Mouse (Mus musculus): Measurements from ENCODE around the gene Slc35f1. TPM values are rescaled to one million over a fixed set of nuclear protein-coding genes. Genes with fewer than 3 reads are reported as not detected.

Gene Slc35f1
- polyA plus RNA-seq, 2 experiments from 2014 or later = not detected

GRCm38 (mm10) chr10:52934615-52935014 lies 244.3 kb downstream of the Slc35f1 start:
- no peak for ATAC-seq

DNA sequence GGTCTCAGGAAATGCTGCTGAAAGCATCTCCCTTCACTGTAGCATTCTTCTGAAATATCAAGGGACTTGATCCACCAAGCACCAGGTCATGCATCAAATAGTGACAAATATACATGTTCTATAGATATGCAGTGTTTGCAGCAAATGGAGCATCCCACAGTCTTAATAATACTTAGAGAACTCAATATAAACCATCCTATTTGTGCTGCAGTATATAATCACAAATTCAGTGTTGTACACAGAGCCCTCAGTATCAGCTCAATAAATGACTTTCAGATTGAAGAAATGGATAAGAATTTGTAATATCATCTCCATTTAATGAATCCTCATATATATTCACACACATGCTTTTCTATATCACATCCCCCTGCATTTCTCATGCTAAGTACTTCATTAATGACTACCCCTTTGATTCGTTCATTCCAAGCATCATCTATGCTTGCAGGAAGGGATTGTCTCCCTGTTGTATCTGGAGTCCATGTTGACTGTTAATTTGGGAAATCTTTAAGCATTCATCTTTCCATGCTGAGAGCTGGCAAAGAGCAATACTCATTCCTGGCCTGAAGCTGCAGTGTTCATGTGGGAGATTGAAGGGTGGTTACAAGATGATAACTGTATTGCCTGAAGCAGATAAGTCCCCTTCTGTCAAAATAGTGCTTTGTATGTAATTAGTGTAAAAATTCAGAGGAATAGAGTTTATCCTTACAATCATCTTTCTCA lies 249.9 kb downstream of the Slc35f1 start:
- no peak for ATAC-seq

DNA sequence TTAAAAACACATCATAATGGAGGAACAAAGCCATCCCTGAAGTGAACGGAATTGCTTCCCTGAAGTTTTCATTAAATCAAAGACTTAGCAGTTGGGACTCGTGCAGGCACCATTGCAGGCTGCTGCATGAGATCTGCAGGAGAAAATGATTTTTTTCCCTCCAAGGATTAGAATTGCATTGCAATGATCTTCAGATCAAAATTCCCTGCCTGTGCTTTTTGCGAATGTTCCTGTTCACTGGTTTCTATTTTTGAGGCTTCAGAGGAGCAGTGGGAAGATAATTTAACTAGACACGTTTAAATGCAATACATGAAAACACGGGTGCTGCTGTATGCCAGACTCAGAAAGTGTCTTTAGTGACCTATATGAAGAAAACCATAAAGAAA lies 250.5 kb downstream of the Slc35f1 start:
- ATAC-seq = no peak

DNA sequence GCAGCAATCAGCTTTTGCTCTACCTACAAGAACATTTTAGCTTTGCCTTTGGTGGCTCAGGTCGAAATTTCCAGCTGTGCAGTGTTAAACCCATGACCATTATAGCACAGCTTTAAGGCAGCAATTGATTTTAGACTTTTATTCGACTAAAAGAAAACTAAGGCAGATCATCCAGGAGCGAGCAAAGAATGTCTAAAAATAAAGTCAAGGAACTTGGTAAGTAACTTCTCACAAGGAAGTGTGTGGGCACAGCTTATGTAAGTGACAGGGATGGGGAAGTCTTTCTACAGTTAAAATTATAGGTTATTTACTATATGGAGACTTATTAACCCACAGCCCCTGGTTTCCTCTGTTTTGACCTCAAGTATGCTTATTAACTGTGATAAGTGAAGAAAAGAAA lies 262.2 kb downstream of the Slc35f1 start:
- ATAC-seq = no peak

DNA sequence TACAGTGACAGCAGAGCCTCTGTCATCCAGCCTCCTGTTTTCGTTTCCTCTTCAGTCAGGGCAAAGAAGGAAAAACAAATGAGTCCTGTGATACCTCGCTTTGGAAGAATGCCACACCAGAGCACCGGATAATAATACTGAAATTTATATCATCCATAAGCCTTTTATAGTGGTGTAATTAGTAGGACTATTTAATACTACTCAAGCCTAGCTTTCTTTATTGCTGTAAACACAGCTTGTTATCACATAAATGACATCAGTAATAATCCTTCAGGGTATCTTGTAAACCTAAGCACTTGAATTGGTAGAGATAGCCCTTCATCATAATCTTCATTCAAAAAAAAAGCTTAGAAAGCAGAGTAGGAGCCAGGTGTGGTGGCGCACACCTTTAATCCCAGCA lies 266.4 kb downstream of the Slc35f1 start:
- ATAC-seq = no peak

DNA sequence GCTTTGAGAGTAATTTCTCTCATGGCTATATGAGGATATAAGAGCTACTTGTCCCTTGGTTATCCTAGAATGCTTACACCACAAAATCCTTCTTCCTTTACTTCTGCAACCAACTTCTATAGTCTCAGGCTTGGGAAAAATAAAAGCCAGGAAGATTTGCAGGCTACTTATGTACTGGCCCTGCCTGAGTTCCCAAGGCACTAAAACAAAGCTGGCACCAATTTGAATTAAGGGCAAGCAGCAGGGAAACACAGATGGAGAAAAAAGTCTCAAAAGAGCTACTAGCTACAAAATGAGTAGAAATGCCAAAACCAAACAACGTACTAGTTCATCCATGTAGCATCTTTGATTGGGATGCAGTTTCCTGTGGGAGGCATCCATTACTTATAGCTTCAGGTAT lies 288.9 kb downstream of the Slc35f1 start:
- no peak for ATAC-seq

- no peak for ATAC-seq
Measured at GRCm38 (mm10) chr10:52982836-52983235, 292.5 kb downstream of the Slc35f1 start.

- ATAC-seq = no peak
Measured at GRCm38 (mm10) chr10:52992246-52992645, 301.9 kb downstream of the Slc35f1 start.

DNA sequence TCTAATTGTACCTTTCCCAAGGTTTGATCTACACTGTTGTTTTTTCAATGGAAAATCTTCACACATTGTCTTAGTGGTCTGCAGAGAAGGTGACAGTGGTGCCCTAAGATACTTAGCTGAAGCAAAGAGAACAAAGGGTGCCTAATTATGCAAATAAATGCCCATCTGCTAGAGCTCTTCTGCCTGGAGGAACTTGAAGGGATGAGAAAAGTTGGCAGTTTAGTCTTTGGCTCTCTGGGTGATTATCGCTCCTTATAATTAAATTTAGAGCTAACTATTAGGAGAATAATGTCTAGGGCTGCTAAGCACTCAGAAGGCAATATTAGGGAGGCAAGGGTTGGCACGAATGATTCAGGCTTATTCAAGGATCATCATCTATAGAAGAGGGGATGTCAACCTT lies 306.6 kb downstream of the Slc35f1 start:
- no peak for ATAC-seq

GRCm38 (mm10) chr10:53001136-53001535 lies 310.8 kb downstream of the Slc35f1 start:
- no peak for ATAC-seq

DNA sequence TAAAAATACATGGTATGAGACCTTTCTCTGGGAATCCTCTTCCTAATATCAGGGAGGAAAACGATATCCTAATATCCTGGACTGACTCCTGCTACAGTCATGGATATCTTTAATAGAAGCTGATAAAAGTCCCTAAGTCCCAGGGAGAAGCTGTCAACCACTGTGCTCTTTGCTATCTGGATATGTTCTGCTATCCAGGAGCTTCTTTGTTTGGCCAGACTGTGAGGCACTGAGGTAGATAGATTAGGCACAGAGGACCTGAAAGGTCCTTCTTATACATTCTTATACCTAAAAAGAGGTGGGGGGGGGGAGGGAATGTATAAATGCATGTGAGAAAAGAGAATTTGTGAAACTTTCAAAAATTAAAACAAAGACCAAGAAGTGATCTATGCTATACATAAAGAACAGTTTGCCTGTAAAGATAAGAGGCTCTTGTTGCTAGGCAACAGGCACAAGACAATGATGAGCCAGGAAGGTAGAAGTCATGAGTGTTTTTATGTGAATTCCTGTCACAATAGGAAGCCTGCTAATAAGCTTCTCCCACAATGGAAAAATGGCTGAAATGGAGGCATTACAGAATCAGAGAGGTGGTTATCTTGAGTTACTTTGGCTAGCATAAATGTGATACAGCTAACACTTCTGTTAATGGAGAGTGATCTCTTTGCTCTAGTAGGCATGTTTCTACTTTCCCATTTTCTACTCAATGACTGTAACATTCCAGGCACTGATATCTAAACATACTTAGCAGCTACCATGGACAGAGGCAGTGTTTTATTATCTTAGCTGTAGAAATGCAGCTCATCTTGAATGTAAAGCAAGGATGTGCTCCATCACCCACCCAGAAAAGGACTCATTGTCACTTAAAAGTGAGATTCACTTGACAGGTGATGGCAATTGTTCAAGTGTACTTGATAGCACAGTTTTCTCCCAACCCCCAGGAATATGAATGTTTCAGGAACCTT lies 316.2 kb downstream of the Slc35f1 start:
- ATAC-seq = no peak

- ATAC-seq = no peak
Measured at GRCm38 (mm10) chr10:53013878-53014277, 323.5 kb downstream of the Slc35f1 start.

GRCm38 (mm10) chr10:53028454-53028853 lies 338.1 kb downstream of the Slc35f1 start:
- ATAC-seq = no peak

DNA sequence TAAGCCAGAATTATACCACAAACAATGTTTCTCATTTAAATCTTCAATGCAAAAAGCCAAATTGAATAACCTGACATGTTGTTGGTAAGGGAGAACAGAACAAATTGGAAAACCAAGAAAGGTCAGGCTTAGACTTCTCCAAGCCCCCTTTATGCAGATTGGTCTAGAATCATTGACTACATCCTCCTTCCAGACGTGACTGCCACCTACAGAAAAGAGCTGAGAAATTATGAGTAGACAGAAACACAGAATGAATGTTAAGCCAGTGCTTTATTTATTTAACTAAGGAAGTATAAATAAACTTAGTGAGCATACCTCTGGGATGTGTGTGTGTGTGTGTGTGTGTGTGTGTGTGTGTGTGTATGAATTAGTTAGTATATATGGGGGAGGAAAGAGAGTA lies 344.9 kb downstream of the Slc35f1 start:
- no peak for ATAC-seq

- no peak for ATAC-seq
Measured at GRCm38 (mm10) chr10:53045931-53046330, 355.6 kb downstream of the Slc35f1 start.

DNA sequence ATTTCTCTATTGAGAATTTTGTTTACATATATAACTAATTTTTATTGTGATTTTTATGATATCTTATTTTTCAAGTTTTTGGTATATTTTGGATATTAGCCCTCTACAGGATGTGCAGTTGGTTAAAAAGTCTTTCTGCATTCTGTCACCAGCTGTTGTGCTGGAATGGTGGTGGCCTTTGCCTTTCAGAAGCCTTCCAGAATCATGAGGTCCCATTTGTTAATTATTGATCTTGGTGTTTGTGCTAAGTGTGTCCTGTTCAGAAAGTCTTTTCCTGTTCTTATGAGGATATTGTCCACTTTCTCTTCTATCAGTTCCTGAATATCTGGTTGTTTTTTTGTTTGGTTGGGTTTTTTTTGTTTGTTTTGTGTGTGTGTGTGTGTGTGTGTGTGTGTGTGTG lies 362.2 kb downstream of the Slc35f1 start:
- no peak for ATAC-seq

- no peak for ATAC-seq
Measured at GRCm38 (mm10) chr10:53060745-53061144, 370.4 kb downstream of the Slc35f1 start.

DNA sequence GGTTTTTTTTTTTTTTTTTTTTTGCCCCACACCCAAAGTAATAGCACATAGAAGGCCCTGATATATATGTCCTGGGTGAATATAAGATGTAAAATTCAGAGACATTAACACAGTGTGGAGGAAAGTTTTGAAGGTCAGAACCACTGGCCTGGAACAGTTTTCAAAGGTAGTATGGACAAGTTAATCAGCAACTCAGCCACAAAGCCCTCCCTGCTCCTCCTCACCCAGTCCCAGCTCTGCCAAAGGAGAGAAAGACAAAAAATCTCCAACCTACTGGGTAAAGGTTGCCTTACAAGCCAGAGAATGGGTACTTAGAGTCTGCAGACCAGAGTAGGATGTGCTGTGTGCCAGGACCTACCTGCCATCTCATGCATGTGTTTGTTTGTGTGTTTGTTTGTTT lies 372.4 kb downstream of the Slc35f1 start:
- ATAC-seq = no peak

DNA sequence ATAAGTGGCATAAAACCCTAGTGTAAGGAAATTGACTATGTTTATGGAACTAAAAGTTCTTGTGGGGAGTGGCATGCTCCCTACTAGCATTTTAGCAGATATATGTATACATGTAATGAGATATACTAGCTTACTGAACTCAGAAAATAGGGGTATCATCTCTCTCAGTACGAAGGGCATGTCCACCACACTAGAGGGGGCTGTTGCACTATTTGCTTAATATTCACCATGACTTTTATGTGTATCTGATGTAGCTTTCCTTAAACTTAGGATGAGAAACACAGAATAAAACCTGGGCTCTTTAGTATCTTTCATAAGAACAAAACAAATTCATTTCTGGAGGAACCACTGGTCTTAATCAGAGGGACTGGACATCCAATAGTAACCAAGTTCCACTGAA lies 397.5 kb downstream of the Slc35f1 start:
- ATAC-seq = no peak

DNA sequence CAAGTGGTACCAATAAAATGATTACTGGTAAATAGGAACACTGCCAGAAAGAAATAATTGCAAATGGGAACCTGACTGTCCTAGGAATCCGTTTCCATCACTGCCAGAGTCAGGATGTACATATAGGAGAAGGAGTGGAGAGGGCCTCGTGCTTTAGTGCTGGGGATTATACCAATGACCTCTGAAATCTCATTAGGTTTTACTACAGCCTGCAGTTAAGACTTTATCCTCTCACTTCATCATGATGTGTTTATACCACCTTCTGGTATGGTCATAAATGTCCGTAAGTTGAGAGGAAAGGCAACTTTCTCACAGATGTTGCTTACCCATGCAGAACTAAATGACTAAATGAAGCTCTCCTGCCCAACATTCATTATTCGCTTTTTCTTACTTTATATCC lies 401.2 kb downstream of the Slc35f1 start:
- no peak for ATAC-seq

DNA sequence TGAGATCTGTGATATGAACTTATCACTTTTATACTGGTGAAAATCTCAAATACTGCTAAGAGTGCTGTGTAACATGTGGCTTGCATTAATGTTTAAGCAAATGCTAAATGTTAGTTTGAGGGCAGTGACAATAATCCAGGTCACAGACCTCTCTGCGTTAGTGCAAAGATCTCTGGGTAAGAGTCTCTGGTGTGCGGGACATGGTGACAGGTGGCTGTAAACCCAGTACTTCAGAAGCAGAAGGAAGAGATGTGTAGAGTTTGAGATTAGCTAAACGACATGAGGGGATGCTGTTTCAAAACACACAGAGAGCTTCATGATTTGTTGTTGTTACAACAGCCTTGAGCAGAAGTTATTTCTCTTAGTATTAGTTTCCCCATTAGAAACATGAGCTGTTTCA lies 406.1 kb downstream of the Slc35f1 start:
- ATAC-seq = no peak

- no peak for ATAC-seq
Measured at GRCm38 (mm10) chr10:53100881-53101280, 410.5 kb downstream of the Slc35f1 start.

DNA sequence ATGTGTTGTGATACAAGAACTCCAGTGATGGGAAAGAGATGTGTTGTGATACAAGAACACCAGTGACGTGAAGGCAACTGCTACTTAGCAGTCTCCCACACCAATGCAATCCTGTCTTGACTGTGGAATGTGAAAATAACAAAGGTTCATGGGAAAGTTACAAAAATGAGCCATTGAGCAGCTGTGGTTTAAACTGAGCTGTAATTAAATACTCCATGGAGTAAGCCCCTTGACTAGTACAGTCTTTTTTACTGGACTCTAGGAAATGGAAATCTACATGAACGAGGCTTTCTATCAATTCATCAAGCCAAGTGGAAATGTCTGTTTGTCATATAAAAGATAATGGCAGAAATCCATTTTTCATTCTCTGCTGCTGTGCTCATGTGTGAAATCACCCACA lies 411.1 kb downstream of the Slc35f1 start:
- no peak for ATAC-seq

GRCm38 (mm10) chr10:53102423-53102822 lies 412.1 kb downstream of the Slc35f1 start:
- ATAC-seq = no peak
